Mouse (Mus musculus): ENCODE data around the gene Abcc2.

GRCm38 (mm10) chr19:43784761-43785160 is 2.8 kb downstream of the Abcc2 start:
- no peak for TF ChIP-seq CTCF (IDR thresholded peaks at IDR 0.05; ENCODE audit: extremely low read depth, insufficient read length, insufficient replicate concordance, low read depth, low read length)
- no peak for TF ChIP-seq POLR2A (IDR thresholded peaks at IDR 0.05; ENCODE audit: low read depth, low read length)

Measured in small intestine, adult 2 months (tissue).